Comparison of ENCODE assay signal across 9 mouse cellular contexts in the genomic region with DNA sequence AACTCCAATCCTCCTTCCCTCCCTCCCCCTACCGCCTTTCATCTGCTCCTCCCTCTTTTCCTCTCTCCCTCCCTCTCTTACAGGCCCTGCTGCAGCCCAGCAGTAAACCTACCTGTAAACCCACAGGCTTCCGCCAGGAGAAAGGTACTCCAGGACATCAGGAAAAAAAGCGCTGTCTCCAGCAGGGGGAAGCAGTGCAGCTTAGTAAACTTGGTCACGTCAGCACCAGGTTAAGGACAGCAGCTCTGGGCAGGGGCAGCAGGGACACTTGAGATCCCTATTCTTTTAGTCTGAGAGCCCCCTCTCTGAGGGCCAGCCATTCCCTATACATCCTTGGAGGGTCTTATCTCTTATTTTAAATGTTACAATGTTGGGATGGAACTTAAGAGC.
DNase-seq lines count a peak whose midpoint lies in the region; ATAC-seq and TF ChIP-seq lines count a peak whose summit lies in the region.
"Had no signal": no experiment of that assay in that cellular context is flagged by ENCODE, and none has a peak within 500 bp of the region (broad histone marks: within the 10 kb centered on the region; RNA-seq: fewer than 3 reads in every experiment).

No protein-coding gene starts in this region.

- no peak for TF ChIP-seq EP300 in stomach, postnatal 0 days (optimal IDR thresholded peaks at IDR 0.05)

- no peaks in the 10 kb centered on the region for H3K4me1 ChIP-seq in heart, embryonic 16.5 days (ENCODE audit: control insufficient read depth, insufficient read depth, low read length)
- H3K4me1 ChIP-seq in stomach, postnatal 0 days (replicated peaks; ENCODE audit: control insufficient read depth, insufficient read depth), result no peaks in the 10 kb centered on the region
- H3K4me1 ChIP-seq: limb, embryonic 15.5 days had no signal

- no peak overlapping the region for H3K9ac ChIP-seq in heart, embryonic 16.5 days (ENCODE audit: low read length)
- H3K9ac ChIP-seq in stomach, postnatal 0 days (ENCODE audit: low read length), result no peak overlapping the region
- H3K9ac ChIP-seq: limb, embryonic 15.5 days had no signal

- WGBS in heart, embryonic 16.5 days, result 6% methylated on average over 4 of the region's 4 CpGs
- 14% methylated on average over 4 of the region's 4 CpGs for WGBS in stomach, postnatal 0 days

- peak; percentile 10 for DNase-seq in gastrocnemius, adult 18-20 months (ENCODE audit: low spot score)
- no peak for DNase-seq in gastrocnemius, postnatal 25 days
- DNase-seq in ES-CJ7 (ENCODE audit: low read depth, low spot score), result peak; percentile 78
- peak; percentile 33 for DNase-seq in cerebellum, adult 9-11 months
- peak; percentile 63 for DNase-seq in kidney, postnatal 14 days
- DNase-seq in stomach, postnatal 0 days (ENCODE audit: low spot score), result peak; percentile 68

- no peaks in the 10 kb centered on the region for H3K9me3 ChIP-seq in heart, embryonic 16.5 days (replicated peaks; ENCODE audit: control insufficient read depth, low read length)
- no peaks in the 10 kb centered on the region for H3K9me3 ChIP-seq in stomach, postnatal 0 days (ENCODE audit: control insufficient read depth, low read length)
- H3K9me3 ChIP-seq: limb, embryonic 15.5 days had no signal

- H3K27ac ChIP-seq in heart, embryonic 16.5 days (ENCODE audit: low read length), result no peak overlapping the region
- no peak overlapping the region for H3K27ac ChIP-seq in stomach, postnatal 0 days (replicated peaks)
- H3K27ac ChIP-seq: limb, embryonic 15.5 days had no signal

- no peaks in the 10 kb centered on the region for H3K27me3 ChIP-seq in heart, embryonic 16.5 days (ENCODE audit: control insufficient read depth, insufficient read depth, low read length)
- no peaks in the 10 kb centered on the region for H3K27me3 ChIP-seq in stomach, postnatal 0 days (ENCODE audit: control insufficient read depth, insufficient read depth, low read length)
- H3K27me3 ChIP-seq: limb, embryonic 15.5 days had no signal

- peak; percentile 84 for TF ChIP-seq CTCF in stomach, postnatal 0 days (IDR thresholded peaks at IDR 0.05; ENCODE audit: low read depth)

- H3K36me3 ChIP-seq in heart, embryonic 16.5 days (ENCODE audit: control insufficient read depth, insufficient read depth), result no peaks in the 10 kb centered on the region
- H3K36me3 ChIP-seq in stomach, postnatal 0 days (ENCODE audit: control insufficient read depth, insufficient read depth, low read length), result no peaks in the 10 kb centered on the region
- H3K36me3 ChIP-seq: limb, embryonic 15.5 days had no signal

- H3K4me2 ChIP-seq in heart, embryonic 16.5 days (ENCODE audit: low read depth, low read length), result no peak overlapping the region
- no peak overlapping the region for H3K4me2 ChIP-seq in stomach, postnatal 0 days (replicated peaks; ENCODE audit: low read depth)
- H3K4me2 ChIP-seq: limb, embryonic 15.5 days had no signal

- peak; percentile 49; the same call in 1 of the 2 replicates for ATAC-seq in heart, embryonic 16.5 days (replicated peaks; ENCODE audit: extremely low read depth, insufficient read depth, low FRiP score)
- ATAC-seq in megakaryocyte progenitor cell, adult 5-6 weeks (replicated peaks; ENCODE audit: poor library complexity), result peak; percentile 80
- ATAC-seq in stomach, postnatal 0 days (ENCODE audit: low FRiP score, low TSS enrichment), result peak; percentile 70

- no peak overlapping the region for H3K4me3 ChIP-seq in heart, embryonic 16.5 days (ENCODE audit: low read length)
- no peak overlapping the region for H3K4me3 ChIP-seq in stomach, postnatal 0 days (ENCODE audit: low read depth, low read length)
- H3K4me3 ChIP-seq: limb, embryonic 15.5 days had no signal
